Mouse (Mus musculus) megakaryocyte-erythroid progenitor cell, adult 5-6 weeks (primary cell): Measurements from ENCODE around the gene Fam166b. TPM values are rescaled to one million over a fixed set of nuclear protein-coding genes. Genes with fewer than 3 reads are reported as not detected.

Experiments
- ATAC-seq: replicated peaks from 2 replicates; pipeline ENCODE4 v1.8.0; 2016; ENCODE audit warnings: mild to moderate bottlenecking, inconsistent platforms; ENCODE audit not compliant: severe bottlenecking, poor library complexity, low FRiP score, low TSS enrichment
- total RNA-seq, 2 experiments: library from RNA; stranded (forward) in 1 of 2; stranded (reverse) in 1 of 2; fragments of 200-1000, 215-1000 nt in 1 of 2; fragments of >200 nt in 1 of 2; fragmentation: Nextera tagmentation in 1 of 2; gene quantifications; 2 replicates each; pipeline ENCODE4 v1.2.3; 2014 to 2017

The Fam166b gene
- total RNA-seq, 2 experiments from 2014 or later, result not detected

DNA sequence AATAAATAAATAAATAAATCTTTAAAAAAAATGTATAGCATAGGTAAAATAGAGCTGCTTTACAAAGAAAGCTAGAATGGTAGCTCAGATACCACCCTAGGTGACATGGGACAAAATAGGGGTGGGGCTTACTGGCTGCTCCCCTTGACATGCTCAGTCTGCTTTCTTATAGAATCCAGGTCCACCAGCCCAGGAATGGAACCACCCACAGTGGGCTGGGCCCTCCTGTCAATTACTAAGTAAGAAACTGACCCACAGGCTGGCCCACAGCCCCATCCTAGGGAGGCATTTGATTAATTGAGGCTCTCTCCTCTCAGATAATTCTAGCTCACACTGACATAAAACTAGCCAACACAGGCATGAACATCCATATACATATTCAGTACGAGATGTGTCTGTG, 3.9 kb upstream of the Fam166b start:
- no peak for ATAC-seq

GRCm38 (mm10) chr4:43431690-43432089, 2.8 kb upstream of the Fam166b start:
- peak; percentile 79 for ATAC-seq

GRCm38 (mm10) chr4:43428180-43428861, 613 bp downstream of the Fam166b start:
- 0 out of 2 replicates have a peak, but pooled peaks have one; percentile 16 for ATAC-seq

GRCm38 (mm10) chr4:43427501-43428179, 1.3 kb downstream of the Fam166b start:
- ATAC-seq, result no peak

DNA sequence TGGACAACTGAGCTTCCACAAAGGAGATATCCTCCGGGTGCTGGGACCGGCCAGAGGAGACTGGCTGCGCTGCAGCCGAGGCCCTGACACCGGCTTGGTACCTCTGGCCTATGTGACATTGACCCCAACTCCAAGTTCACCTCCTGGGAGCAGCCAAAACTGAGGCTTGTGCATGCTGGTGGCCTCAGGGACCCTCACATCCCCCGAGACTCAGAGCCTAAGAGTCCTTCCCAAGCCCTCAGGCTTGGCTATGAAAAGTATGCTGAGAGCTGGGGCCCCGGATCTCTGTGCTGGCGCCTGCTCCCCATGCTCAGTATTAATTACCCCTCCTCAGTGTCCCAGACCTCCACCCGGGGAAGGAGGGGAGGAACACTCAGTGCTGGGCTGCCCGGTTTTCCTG, 2.4 kb downstream of the Fam166b start:
- ATAC-seq, result no peak

- no peak for ATAC-seq
These were observed 3.1 kb downstream of the Fam166b start for GRCm38 (mm10) chr4:43425648-43426380.

GRCm38 (mm10) chr4:43425197-43425596, 3.7 kb downstream of the Fam166b start:
- no peak for ATAC-seq

GRCm38 (mm10) chr4:43424072-43424471, 4.9 kb downstream of the Fam166b start:
- no peak for ATAC-seq

GRCm38 (mm10) chr4:43423267-43423934, 5.5 kb downstream of the Fam166b start:
- ATAC-seq, result no peak

GRCm38 (mm10) chr4:43421632-43422240, 7.2 kb downstream of the Fam166b start:
- ATAC-seq, result no peak

- ATAC-seq, result peak; percentile 65
These were observed 8.6 kb downstream of the Fam166b start for GRCm38 (mm10) chr4:43420305-43420704.

- ATAC-seq, result no peak
These were observed 9.1 kb downstream of the Fam166b start for GRCm38 (mm10) chr4:43419801-43420281.

- ATAC-seq, result no peak
These were observed 9.8 kb downstream of the Fam166b start for GRCm38 (mm10) chr4:43418973-43419656.

- no peak for ATAC-seq
These were observed 10.5 kb downstream of the Fam166b start for GRCm38 (mm10) chr4:43418450-43418849.

- peak; percentile 82 for ATAC-seq
These were observed 11.5 kb downstream of the Fam166b start for GRCm38 (mm10) chr4:43417269-43418062.

DNA sequence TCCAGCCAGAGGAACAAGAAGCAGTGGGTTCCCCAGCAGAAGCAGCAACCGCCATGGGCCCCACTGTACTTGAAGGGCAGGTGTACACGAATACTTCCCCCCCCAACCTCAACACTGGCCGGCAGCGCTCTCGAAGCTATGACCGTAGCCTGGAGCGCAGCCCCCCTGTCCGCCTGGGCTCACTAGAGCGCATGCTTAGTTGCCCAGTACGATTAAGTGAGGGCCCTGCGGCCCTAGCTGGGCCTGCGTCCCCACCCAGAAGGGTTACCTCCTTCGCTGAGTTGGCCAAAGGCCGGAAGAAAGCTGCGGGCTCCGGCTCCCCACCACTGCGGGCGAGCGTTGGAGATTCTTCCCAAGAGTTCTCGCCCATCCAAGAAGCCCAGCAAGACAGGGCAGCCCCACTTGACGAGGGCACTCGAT, 12.9 kb downstream of the Fam166b start:
- no peak for ATAC-seq

DNA sequence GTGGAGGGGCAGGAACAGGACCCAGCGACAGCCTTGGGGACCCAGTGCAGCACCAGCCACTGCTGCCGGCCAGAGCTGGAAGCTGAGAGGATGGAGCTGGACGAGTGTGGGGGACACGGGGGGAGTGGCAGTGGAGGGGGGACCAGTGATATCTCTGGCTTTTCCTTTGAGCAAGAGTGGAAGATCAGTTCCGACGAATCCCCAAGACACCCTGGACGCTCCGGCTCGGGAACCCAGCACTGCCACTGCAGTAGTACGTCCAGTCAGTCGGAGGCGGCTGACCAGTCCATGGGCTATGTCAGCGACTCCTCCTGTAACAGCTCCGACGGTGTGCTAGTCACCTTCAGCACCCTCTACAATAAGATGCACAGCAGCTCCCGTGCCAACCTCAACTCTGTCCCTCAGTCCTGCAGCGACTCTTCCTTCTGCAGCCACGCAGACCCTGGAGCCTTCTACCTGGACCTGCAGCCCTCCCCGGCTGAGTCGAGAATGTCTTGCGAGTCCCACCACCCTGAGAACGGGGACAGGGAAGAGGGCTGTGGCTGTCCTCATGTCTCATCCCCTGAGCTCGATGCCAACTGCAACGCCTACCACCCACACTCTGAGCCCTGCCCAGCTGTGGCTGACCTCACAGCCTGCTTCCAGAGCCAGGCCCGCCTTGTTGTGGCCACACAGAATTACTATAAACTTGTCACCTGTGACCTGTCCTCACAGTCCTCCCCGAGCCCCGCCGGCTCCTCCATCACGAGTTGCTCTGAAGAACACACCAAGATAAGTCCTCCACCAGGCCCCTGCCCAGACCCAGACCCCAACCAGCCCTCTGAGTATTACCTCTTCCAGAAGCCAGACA, 13.5 kb downstream of the Fam166b start:
- no peak for ATAC-seq
